Mouse (Mus musculus) thymus, adult 2 months (tissue): ENCODE data around the gene Abl1.

Experiments
- CTCF ChIP-seq: fragments of 200-500 bp; IDR thresholded peaks from 2 replicates; pipeline ENCODE4 v1.5.1; 2012; ENCODE audit warnings: mild to moderate bottlenecking, control low read depth, low read length, moderate library complexity, borderline replicate concordance; ENCODE audit not compliant: control insufficient read depth, poor library complexity, insufficient read depth; ENCODE audit errors: extremely low read depth
- POLR2A ChIP-seq: fragments of 200-500 bp; IDR thresholded peaks from 2 replicates; pipeline ENCODE4 v1.6.1; 2012; ENCODE audit warnings: mild to moderate bottlenecking, low read length, control low read depth, moderate library complexity; ENCODE audit not compliant: control insufficient read depth, poor library complexity, insufficient read depth; ENCODE audit errors: extremely low read depth

DNA sequence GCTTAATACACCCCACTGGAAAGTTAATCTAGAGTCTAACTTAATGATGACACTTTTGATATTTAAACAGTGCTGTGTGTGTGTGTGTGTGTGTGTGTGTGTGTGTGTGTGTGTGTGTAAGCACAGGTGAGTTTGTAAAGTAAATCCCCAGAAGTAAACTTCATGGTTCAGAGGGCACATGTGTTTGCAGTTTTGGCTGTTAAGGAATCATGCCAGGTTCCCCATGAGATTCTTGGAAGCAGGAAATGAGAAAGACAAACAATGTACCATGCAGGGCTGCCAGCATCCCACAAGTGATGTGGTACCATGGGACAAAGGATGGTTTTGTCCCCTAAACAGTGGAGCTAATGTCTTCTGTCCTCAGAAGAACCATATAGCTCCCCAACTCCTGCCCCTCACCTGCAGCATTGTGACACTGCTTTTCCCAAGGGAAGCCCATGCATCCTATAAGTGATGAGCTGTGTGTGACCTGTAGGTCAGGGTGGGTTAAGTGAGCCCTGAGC is 57.6 kb downstream of the Abl1 start:
- no peak for TF ChIP-seq POLR2A
- no peak for TF ChIP-seq CTCF
